Mouse (Mus musculus) ES-E14 (cell line): ENCODE measurements at regions not wholly inside any gene's neighbourhood (a gene's known extent, or its start where the extent isn't known, plus 50 kb on each side); places are given as distances from the start of the nearest gene placed in this dataset.

ENCODE experiments used
- DNase-seq: peaks from one replicate; pipeline ENCODE4 v3.0.0-alpha.2; 2013; ENCODE audit warnings: low read depth, low spot score
- H3K27ac ChIP-seq: 2 replicates; pipeline ENCODE4 v1.5.1; 2012; ENCODE audit warnings: low read depth, mild to moderate bottlenecking, low read length, moderate library complexity, mixed read lengths; ENCODE audit not compliant: poor library complexity, insufficient read depth, severe bottlenecking
- H3K36me3 ChIP-seq: 2 replicates; pipeline ENCODE4 v1.6.1; 2012; ENCODE audit warnings: mild to moderate bottlenecking, low read length, moderate library complexity, mixed read lengths; ENCODE audit not compliant: control insufficient read depth, poor library complexity, insufficient read depth, severe bottlenecking
- H3K4me1 ChIP-seq, 2 experiments: fragments of 150-350 bp in 1 of 2; sonication (generic) in 1 of 2; 2 replicates each; pipeline ENCODE4 v1.6.1; 2012; ENCODE audit warnings: low read length in 2 of 2, mild to moderate bottlenecking in 1 of 2, mixed read lengths in 1 of 2; ENCODE audit not compliant: control insufficient read depth in 2 of 2, insufficient read depth in 2 of 2, poor library complexity in 1 of 2
- H3K4me3 ChIP-seq, 2 experiments: fragments of 150-350 bp in 1 of 2; sonication (generic) in 1 of 2; 2 replicates each; pipeline ENCODE4 v1.5.1; 2012; ENCODE audit warnings: low read length in 2 of 2, low read depth in 1 of 2, mild to moderate bottlenecking in 1 of 2, mixed read lengths in 1 of 2; ENCODE audit not compliant: insufficient read depth in 1 of 2, poor library complexity in 1 of 2, severe bottlenecking in 1 of 2
- H3K9ac ChIP-seq: 2 replicates; pipeline ENCODE4 v1.6.1; 2012; ENCODE audit warnings: low read depth, mild to moderate bottlenecking, low read length, mixed read lengths; ENCODE audit not compliant: poor library complexity, insufficient read depth, severe bottlenecking
- H3K9me3 ChIP-seq: fragments of 150-350 bp; sonication (generic); 2 replicates; pipeline ENCODE4 v1.6.1; 2012; ENCODE audit warnings: low read depth, mild to moderate bottlenecking, low read length; ENCODE audit not compliant: control insufficient read depth, insufficient read depth
- CHD2 ChIP-seq: IDR thresholded peaks from 2 replicates; pipeline ENCODE4 v1.6.1; 2014; ENCODE audit warnings: mild to moderate bottlenecking, low read depth, low read length, inconsistent platforms
- HCFC1 ChIP-seq: IDR thresholded peaks from 2 replicates; pipeline ENCODE4 v1.6.1; 2012; ENCODE audit warnings: low read length, inconsistent platforms, borderline replicate concordance; ENCODE audit not compliant: insufficient read depth
- MAFK ChIP-seq: IDR thresholded peaks from 2 replicates; pipeline ENCODE4 v1.6.1; 2014; ENCODE audit warnings: mild to moderate bottlenecking, low read depth, low read length, inconsistent platforms; ENCODE audit not compliant: insufficient read depth
- ZC3H11A ChIP-seq: IDR thresholded peaks from 2 replicates; pipeline ENCODE4 v1.6.1; 2012; ENCODE audit warnings: low read depth, mild to moderate bottlenecking, inconsistent platforms, low read length, borderline replicate concordance
- ZNF384 ChIP-seq: IDR thresholded peaks from 2 replicates; pipeline ENCODE4 v1.6.1; 2012; ENCODE audit warnings: low read depth, low read length, inconsistent platforms
- in situ Hi-C, 2 experiments: fragments of 600-800 bp; cut with MboI; formaldehyde crosslinking; loops; one replicate each; pipeline ENCODE4 v1.15.1; 2025; ENCODE audit warnings: low sequenced_read_pairs in 2 of 2, inconsistent platforms in 1 of 2; ENCODE audit not compliant: unreplicated experiment in 2 of 2

GRCm38 (mm10) chr10:21454153-21454552, 77.1 kb downstream of the Aldh8a1 start:
- Histone ChIP-seq H3K4me1 (no peaks in the 10 kb centered on the region; a peak in 1 of 4 replicates), H3K27ac (no peak overlapping the region), H3K4me3 (no peak overlapping the region), H3K36me3 (no peaks in the 10 kb centered on the region), H3K9me3 (no peaks in the 10 kb centered on the region), H3K9ac (no peak overlapping the region)
- no peak for DNase-seq
- in situ Hi-C loops: no loop called here
- TF ChIP-seq HCFC1: no peak
- TF ChIP-seq MAFK: no peak
- TF ChIP-seq ZNF384: no peak
- TF ChIP-seq CHD2: no peak
- no peak for TF ChIP-seq ZC3H11A

- H3K36me3 ChIP-seq: no peaks in the 10 kb centered on the region
- TF ChIP-seq ZNF384: no peak
- TF ChIP-seq CHD2: no peak
- no peak for TF ChIP-seq MAFK
- no peak for TF ChIP-seq HCFC1
- no peaks in the 10 kb centered on the region; a peak in 1 of 4 replicates for H3K4me1 ChIP-seq
- H3K4me3 ChIP-seq: peak overlapping the region in 1 of 2 experiments; percentile 7; a peak in 1 of 4 replicates
- in situ Hi-C loops: no loop called here
- DNase-seq: no peak
- no peak overlapping the region for H3K9ac ChIP-seq
- no peaks in the 10 kb centered on the region for H3K9me3 ChIP-seq
- H3K27ac ChIP-seq: no peak overlapping the region
These were observed 77.7 kb downstream of the Aldh8a1 start for GRCm38 (mm10) chr10:21454757-21455156.

GRCm38 (mm10) chr10:21455863-21456262, 78.8 kb downstream of the Aldh8a1 start:
- no peak for DNase-seq
- TF ChIP-seq ZNF384 (no peak), HCFC1 (no peak)
- in situ Hi-C loops: no loop called here

GRCm38 (mm10) chr10:21456359-21456758, 79.3 kb downstream of the Aldh8a1 start:
- no peak for DNase-seq
- H3K36me3 ChIP-seq: no peaks in the 10 kb centered on the region
- H3K9ac ChIP-seq: no peak overlapping the region
- no peak overlapping the region for H3K4me3 ChIP-seq
- no peaks in the 10 kb centered on the region for H3K9me3 ChIP-seq
- no peak for TF ChIP-seq HCFC1
- TF ChIP-seq ZC3H11A: no peak
- no peak for TF ChIP-seq CHD2
- no peaks in the 10 kb centered on the region; a peak in 1 of 4 replicates for H3K4me1 ChIP-seq
- no peak overlapping the region for H3K27ac ChIP-seq
- in situ Hi-C loops: no loop called here

More at GRCm38 (mm10) chr10:21455863-21456262, 78.8 kb downstream of the Aldh8a1 start:
- H3K27ac ChIP-seq: no peak overlapping the region
- no peaks in the 10 kb centered on the region; a peak in 1 of 4 replicates for H3K4me1 ChIP-seq
- H3K36me3 ChIP-seq: no peaks in the 10 kb centered on the region
- H3K9ac ChIP-seq: no peak overlapping the region
- H3K4me3 ChIP-seq: no peak overlapping the region
- H3K9me3 ChIP-seq: no peaks in the 10 kb centered on the region

GRCm38 (mm10) chr10:21456991-21457390, 79.9 kb downstream of the Aldh8a1 start:
- in situ Hi-C loops: no loop called here
- Histone ChIP-seq H3K36me3 (no peaks in the 10 kb centered on the region), H3K9me3 (no peaks in the 10 kb centered on the region), H3K4me1 (no peaks in the 10 kb centered on the region; a peak in 1 of 4 replicates), H3K27ac (no peak overlapping the region), H3K4me3 (no peak overlapping the region), H3K9ac (no peak overlapping the region)
- TF ChIP-seq ZNF384 (no peak), MAFK (peak; percentile 40; the same call in 1 of the 2 replicates)
- no peak for DNase-seq
